Mouse (Mus musculus): ENCODE measurements around the gene Procr. TPM values are rescaled to one million over a fixed set of nuclear protein-coding genes. Genes with fewer than 3 reads are reported as not detected.
A peak's percentile ranks its signal among the peaks of the same experiment; 100 is the strongest.
"Not testable (repeated sequence)": the region's sequence is repeated elsewhere in the genome, so short reads cannot be mapped to it uniquely, and the experiment has no call there.

The Procr gene
- polyA plus RNA-seq, 1 experiment, result 4.4 TPM

- H3K79me3 ChIP-seq (ENCODE audit: low read depth), result no peaks in the 10 kb centered on the region
- H3ac ChIP-seq (ENCODE audit: control insufficient read depth, insufficient read length, low read depth), result no peak overlapping the region
- H3K36me3 ChIP-seq (ENCODE audit: control insufficient read depth, insufficient read depth), result no peaks in the 10 kb centered on the region
- no peaks in the 10 kb centered on the region for H3K27me3 ChIP-seq (ENCODE audit: control insufficient read depth, insufficient read depth, insufficient read length)
- peak overlapping the region; percentile 87 for H3K4me3 ChIP-seq (ENCODE audit: insufficient read depth, poor library complexity, severe bottlenecking)
- H3K79me2 ChIP-seq (ENCODE audit: control insufficient read depth, insufficient read depth), result peaks cover 6% of the 10 kb centered on the region
- TF ChIP-seq FOSL1 (IDR thresholded peaks at IDR 0.05; ENCODE audit: insufficient read depth, low read length, poor library complexity, severe bottlenecking) (no peak), MYOG (IDR thresholded peaks at IDR 0.05; ENCODE audit: control insufficient read depth, extremely low read depth, insufficient read length) (no peak), USF1 (IDR thresholded peaks at IDR 0.05; ENCODE audit: low read depth) (no peak)
Observed at GRCm38 (mm10) chr2:155727764-155728395, 23.0 kb upstream of the Procr start.

- peak overlapping the region; percentile 94 for H3ac ChIP-seq (ENCODE audit: control insufficient read depth, insufficient read length, low read depth)
- H3K79me3 ChIP-seq (ENCODE audit: low read depth), result no peaks in the 10 kb centered on the region
- H3K27me3 ChIP-seq (ENCODE audit: control insufficient read depth, insufficient read depth, insufficient read length), result no peaks in the 10 kb centered on the region
- H3K4me3 ChIP-seq (ENCODE audit: insufficient read depth, poor library complexity, severe bottlenecking), result peak overlapping the region; percentile 87
- H3K79me2 ChIP-seq (ENCODE audit: control insufficient read depth, insufficient read depth), result peaks cover 6% of the 10 kb centered on the region
- H3K36me3 ChIP-seq (ENCODE audit: control insufficient read depth, insufficient read depth), result no peaks in the 10 kb centered on the region
- TF ChIP-seq MYOD1 (IDR thresholded peaks at IDR 0.05; ENCODE audit: control insufficient read depth, insufficient read length, low read depth), result no peak
- TF ChIP-seq CEBPB (IDR thresholded peaks at IDR 0.05; ENCODE audit: low read depth), result no peak
- TF ChIP-seq MYOG (IDR thresholded peaks at IDR 0.05; ENCODE audit: control insufficient read depth, extremely low read depth, insufficient read length), result no peak
- no peak for TF ChIP-seq MAX (IDR thresholded peaks at IDR 0.05)
- TF ChIP-seq CTCF (IDR thresholded peaks at IDR 0.05; ENCODE audit: control insufficient read depth, insufficient read depth, insufficient read length), result no peak
- no peak for TF ChIP-seq FOSL1 (IDR thresholded peaks at IDR 0.05; ENCODE audit: insufficient read depth, low read length, poor library complexity, severe bottlenecking)
- TF ChIP-seq USF1 (IDR thresholded peaks at IDR 0.05; ENCODE audit: low read depth), result no peak
Observed at GRCm38 (mm10) chr2:155728742-155729141, 22.2 kb upstream of the Procr start.

- H3K27me3 ChIP-seq (ENCODE audit: control insufficient read depth, insufficient read depth, insufficient read length), result no peaks in the 10 kb centered on the region
- peak within 1 kb of the TSS; percentile 94 for H3ac ChIP-seq (ENCODE audit: control insufficient read depth, insufficient read length, low read depth)
- no peaks in the 10 kb centered on the region for H3K36me3 ChIP-seq (ENCODE audit: control insufficient read depth, insufficient read depth)
- H3K79me2 ChIP-seq (ENCODE audit: control insufficient read depth, insufficient read depth), result peaks cover 6% of the 10 kb centered on the region
- H3K79me3 ChIP-seq (ENCODE audit: low read depth), result no peaks in the 10 kb centered on the region
- peak within 1 kb of the TSS; percentile 87 for H3K4me3 ChIP-seq (ENCODE audit: insufficient read depth, poor library complexity, severe bottlenecking)
- TF ChIP-seq CTCF (IDR thresholded peaks at IDR 0.05; ENCODE audit: control insufficient read depth, insufficient read depth, insufficient read length) (no peak), FOSL1 (IDR thresholded peaks at IDR 0.05; ENCODE audit: insufficient read depth, low read length, poor library complexity, severe bottlenecking) (no peak), USF1 (IDR thresholded peaks at IDR 0.05; ENCODE audit: low read depth) (no peak), MAX (IDR thresholded peaks at IDR 0.05) (peak; percentile 70), CEBPB (IDR thresholded peaks at IDR 0.05; ENCODE audit: low read depth) (no peak), MYOD1 (IDR thresholded peaks at IDR 0.05; ENCODE audit: control insufficient read depth, insufficient read length, low read depth) (peak; percentile 72), MYOG (IDR thresholded peaks at IDR 0.05; ENCODE audit: control insufficient read depth, extremely low read depth, insufficient read length) (no peak)
Observed at GRCm38 (mm10) chr2:155729158-155729645, 21.7 kb upstream of the Procr start, which contains the start of gene Edem2. Gene Edem2 (minus strand): TSS chr2:155729475.

GRCm38 (mm10) chr2:155735080-155735479, 15.8 kb upstream of the Procr start:
- Histone ChIP-seq H3K79me2 (ENCODE audit: control insufficient read depth, insufficient read depth) (no peaks in the 10 kb centered on the region), H3K4me3 (ENCODE audit: insufficient read depth, poor library complexity, severe bottlenecking) (no peak overlapping the region), H3ac (ENCODE audit: control insufficient read depth, insufficient read length, low read depth) (no peak overlapping the region), H3K79me3 (ENCODE audit: low read depth) (no peaks in the 10 kb centered on the region), H3K36me3 (ENCODE audit: control insufficient read depth, insufficient read depth) (no peaks in the 10 kb centered on the region), H3K27me3 (ENCODE audit: control insufficient read depth, insufficient read depth, insufficient read length) (no peaks in the 10 kb centered on the region)
- TF ChIP-seq MAX (IDR thresholded peaks at IDR 0.05) (no peak), CEBPB (IDR thresholded peaks at IDR 0.05; ENCODE audit: low read depth) (no peak), FOSL1 (IDR thresholded peaks at IDR 0.05; ENCODE audit: insufficient read depth, low read length, poor library complexity, severe bottlenecking) (no peak), MYOG (IDR thresholded peaks at IDR 0.05; ENCODE audit: control insufficient read depth, extremely low read depth, insufficient read length) (no peak), USF1 (IDR thresholded peaks at IDR 0.05; ENCODE audit: low read depth) (no peak), MYOD1 (IDR thresholded peaks at IDR 0.05; ENCODE audit: control insufficient read depth, insufficient read length, low read depth) (no peak), CTCF (IDR thresholded peaks at IDR 0.05; ENCODE audit: control insufficient read depth, insufficient read depth, insufficient read length) (no peak)

GRCm38 (mm10) chr2:155735766-155736165, 15.2 kb upstream of the Procr start, which contains the start of gene Gm17581:
Gene Gm17581 (minus strand): TSS chr2:155735866.
- H3K79me3 ChIP-seq (ENCODE audit: low read depth); H3K4me3 ChIP-seq (ENCODE audit: insufficient read depth, poor library complexity, severe bottlenecking); H3K27me3 ChIP-seq (ENCODE audit: control insufficient read depth, insufficient read depth, insufficient read length); H3K79me2 ChIP-seq (ENCODE audit: control insufficient read depth, insufficient read depth); H3ac ChIP-seq (ENCODE audit: control insufficient read depth, insufficient read length, low read depth); H3K36me3 ChIP-seq (ENCODE audit: control insufficient read depth, insufficient read depth): not testable (repeated sequence)

- no peak for TF ChIP-seq FOSL1 (IDR thresholded peaks at IDR 0.05; ENCODE audit: insufficient read depth, low read length, poor library complexity, severe bottlenecking)
- no peak for TF ChIP-seq MAX (IDR thresholded peaks at IDR 0.05)
- no peak for TF ChIP-seq USF1 (IDR thresholded peaks at IDR 0.05; ENCODE audit: low read depth)
- TF ChIP-seq MYOG (IDR thresholded peaks at IDR 0.05; ENCODE audit: control insufficient read depth, extremely low read depth, insufficient read length), result no peak
- no peak for TF ChIP-seq CTCF (IDR thresholded peaks at IDR 0.05; ENCODE audit: control insufficient read depth, insufficient read depth, insufficient read length)
- TF ChIP-seq MYOD1 (IDR thresholded peaks at IDR 0.05; ENCODE audit: control insufficient read depth, insufficient read length, low read depth), result no peak
- TF ChIP-seq CEBPB (IDR thresholded peaks at IDR 0.05; ENCODE audit: low read depth), result no peak
- Histone ChIP-seq H3K27me3 (ENCODE audit: control insufficient read depth, insufficient read depth, insufficient read length) (no peaks in the 10 kb centered on the region), H3K79me3 (ENCODE audit: low read depth) (no peaks in the 10 kb centered on the region), H3K36me3 (ENCODE audit: control insufficient read depth, insufficient read depth) (no peaks in the 10 kb centered on the region), H3K4me3 (ENCODE audit: insufficient read depth, poor library complexity, severe bottlenecking) (no peak overlapping the region), H3ac (ENCODE audit: control insufficient read depth, insufficient read length, low read depth) (no peak overlapping the region), H3K79me2 (ENCODE audit: control insufficient read depth, insufficient read depth) (no peaks in the 10 kb centered on the region)
Observed at GRCm38 (mm10) chr2:155736936-155737335, 14.0 kb upstream of the Procr start.
